Mouse (Mus musculus) kidney, postnatal 25 days (tissue): Measurements from ENCODE around the gene Ncor2.

Experiments
- DNase-seq, 2 experiments: peaks; one replicate each; pipeline ENCODE4 v3.0.0; 2021; ENCODE audit warnings: mixed read lengths in 2 of 2

Gene Ncor2

GRCm38 (mm10) chr5:125168101-125168500 is 10.9 kb downstream of the Ncor2 start:
- peak in 1 of 2 experiments; percentile 76 for DNase-seq

GRCm38 (mm10) chr5:125167524-125167923 is 11.5 kb downstream of the Ncor2 start:
- no peak for DNase-seq

- DNase-seq = no peak
Observed at GRCm38 (mm10) chr5:125165993-125166392, 13.0 kb downstream of the Ncor2 start.

- DNase-seq = peak; percentile 86 to 93
Observed at GRCm38 (mm10) chr5:125164465-125165167, 14.4 kb downstream of the Ncor2 start.

GRCm38 (mm10) chr5:125163441-125164050 is 15.5 kb downstream of the Ncor2 start:
- DNase-seq = peak; percentile 55 to 76

DNA sequence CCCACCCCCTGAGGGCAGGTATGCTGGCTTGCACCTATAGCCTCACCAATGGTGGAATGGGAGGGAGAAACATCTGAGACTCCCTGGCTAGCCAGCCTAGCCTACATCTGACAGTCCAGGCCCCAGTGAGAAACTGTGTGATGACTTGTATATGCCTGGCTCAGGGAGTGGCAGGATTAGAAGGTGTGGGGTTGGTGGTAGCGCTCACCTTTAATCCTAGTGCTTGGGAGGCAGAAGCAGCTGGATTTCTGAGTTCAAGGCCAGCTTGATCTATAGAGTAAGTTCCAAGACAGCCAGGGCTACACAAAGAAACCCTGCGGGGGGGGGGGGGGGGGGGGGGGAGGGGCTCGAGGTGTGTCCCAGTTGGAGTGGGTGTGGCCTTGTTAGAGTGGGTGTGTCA is 16.6 kb downstream of the Ncor2 start:
- DNase-seq = no peak

DNA sequence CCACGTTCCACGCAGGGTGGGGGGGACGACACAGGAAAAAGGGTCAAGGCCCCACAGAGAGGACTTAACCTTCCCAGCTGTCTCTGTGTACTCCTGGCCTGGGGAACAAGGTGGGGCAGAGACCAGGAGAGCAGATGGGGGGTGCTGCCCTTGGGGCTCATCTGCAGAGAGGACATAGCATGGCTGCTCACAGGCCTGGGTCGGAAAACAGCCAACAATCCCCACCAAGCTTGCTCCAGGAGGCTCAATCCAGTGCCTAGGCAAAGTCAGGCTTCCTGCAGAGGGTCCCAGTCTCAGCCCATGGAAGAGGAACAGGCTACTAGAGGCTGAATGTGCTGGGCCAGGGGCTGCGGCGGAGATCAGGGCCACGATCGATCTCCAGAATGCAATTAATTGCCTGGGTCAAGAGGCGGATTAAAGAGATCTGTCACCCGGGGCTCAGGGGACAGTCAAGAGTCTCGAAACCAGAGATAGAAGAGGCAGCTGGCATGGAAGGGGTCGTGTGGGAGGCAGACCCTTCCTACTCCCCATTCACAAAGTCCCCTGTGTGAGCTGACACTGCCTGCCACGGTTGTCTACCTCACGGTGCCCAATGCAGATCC is 19.1 kb downstream of the Ncor2 start:
- DNase-seq = no peak

DNA sequence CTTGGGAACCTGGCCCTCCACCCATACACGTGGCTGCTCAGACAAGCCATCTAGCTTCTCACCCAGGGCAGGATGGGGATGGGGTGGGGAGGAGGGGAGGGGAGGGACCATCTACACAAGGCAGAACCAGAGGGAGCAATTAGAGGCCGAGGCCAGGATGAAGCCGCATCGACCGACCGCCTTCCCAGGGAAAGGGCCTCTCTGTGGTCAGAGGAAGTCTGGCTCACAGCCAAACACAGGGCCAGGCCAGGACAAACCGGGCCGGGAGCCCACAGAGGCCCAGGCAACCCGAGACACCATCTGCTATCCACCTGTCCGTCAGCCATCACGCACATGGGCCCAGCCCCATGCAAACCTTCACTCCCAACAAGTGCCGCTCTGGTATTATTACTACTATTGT is 19.7 kb downstream of the Ncor2 start:
- peak; percentile 91 to 92 for DNase-seq

GRCm38 (mm10) chr5:125158232-125158961 is 20.6 kb downstream of the Ncor2 start:
- peak; percentile 60 to 85 for DNase-seq

DNA sequence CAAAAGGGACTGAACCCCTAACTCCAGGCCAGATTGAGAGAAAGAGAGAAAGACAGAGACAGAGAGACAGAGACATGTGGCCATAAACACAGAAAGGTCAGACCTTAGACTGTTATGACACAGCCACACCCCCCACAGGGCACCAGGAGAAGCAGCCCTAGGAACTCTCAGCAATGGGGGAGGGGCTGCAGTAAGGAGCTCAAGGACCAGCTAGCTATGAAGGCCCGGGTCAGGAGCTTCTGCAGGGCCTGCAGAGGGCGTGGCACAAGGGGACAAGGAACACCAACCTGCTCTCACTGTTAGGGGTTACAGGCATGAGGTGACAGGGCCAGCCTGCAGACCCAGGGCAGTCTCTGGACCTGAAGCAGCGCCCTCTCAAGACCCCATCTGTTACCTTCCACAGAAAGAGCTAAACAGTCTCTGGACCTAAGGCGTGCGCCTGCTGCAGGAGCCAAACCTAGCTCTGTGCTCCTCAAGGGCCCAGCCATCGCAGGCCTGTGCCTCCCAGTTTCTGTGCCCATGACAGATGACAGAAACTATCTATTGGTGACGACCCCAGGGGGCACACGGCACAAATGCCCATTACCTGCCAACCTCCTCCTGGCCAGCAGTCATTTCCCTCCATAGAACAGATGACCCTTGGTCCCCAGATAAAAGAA is 21.5 kb downstream of the Ncor2 start:
- DNase-seq = no peak

GRCm38 (mm10) chr5:125156418-125157205 is 22.4 kb downstream of the Ncor2 start:
- DNase-seq = peak; percentile 37 to 69

DNA sequence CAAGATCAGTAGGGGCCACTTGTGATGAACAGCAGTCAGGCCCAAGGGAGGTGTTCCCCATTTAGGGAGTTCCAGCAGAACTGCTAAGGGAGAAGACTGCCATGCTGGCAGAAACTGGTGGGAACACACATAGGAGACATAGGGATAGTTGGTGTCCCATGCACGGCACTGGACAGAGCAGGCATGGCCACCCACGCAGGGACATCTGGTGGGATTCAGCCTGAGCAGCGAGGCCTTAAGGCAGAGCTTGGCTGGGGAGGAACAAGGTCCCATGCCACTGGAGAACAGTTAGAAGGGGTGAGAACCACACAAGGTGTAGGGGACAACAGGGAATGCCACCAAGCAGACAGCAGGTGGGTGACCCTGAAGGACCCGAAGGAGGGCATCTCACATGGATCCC is 23.6 kb downstream of the Ncor2 start:
- no peak for DNase-seq

GRCm38 (mm10) chr5:125154989-125155388 is 24.0 kb downstream of the Ncor2 start:
- no peak for DNase-seq

DNA sequence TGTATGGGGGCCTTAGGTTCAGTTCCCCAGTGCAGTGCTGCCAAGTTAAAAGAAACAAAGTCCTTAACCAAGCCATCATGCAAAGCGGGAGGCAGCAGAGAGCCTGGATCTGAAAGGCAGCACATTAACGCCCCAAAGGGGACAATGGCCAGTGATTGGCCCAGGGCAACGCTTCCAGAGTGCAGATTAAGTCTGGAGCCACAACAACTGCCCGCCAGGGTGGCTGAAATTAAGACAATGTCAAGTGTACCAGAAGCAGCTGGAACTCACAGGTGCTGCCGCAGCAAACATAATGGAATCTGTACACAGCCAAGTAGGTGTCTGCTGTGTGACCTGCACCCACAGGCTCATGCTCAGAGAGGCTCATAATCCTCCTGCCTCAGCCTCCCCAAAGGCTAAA is 24.8 kb downstream of the Ncor2 start:
- no peak for DNase-seq

GRCm38 (mm10) chr5:125153201-125153816 is 25.7 kb downstream of the Ncor2 start:
- DNase-seq = no peak

DNA sequence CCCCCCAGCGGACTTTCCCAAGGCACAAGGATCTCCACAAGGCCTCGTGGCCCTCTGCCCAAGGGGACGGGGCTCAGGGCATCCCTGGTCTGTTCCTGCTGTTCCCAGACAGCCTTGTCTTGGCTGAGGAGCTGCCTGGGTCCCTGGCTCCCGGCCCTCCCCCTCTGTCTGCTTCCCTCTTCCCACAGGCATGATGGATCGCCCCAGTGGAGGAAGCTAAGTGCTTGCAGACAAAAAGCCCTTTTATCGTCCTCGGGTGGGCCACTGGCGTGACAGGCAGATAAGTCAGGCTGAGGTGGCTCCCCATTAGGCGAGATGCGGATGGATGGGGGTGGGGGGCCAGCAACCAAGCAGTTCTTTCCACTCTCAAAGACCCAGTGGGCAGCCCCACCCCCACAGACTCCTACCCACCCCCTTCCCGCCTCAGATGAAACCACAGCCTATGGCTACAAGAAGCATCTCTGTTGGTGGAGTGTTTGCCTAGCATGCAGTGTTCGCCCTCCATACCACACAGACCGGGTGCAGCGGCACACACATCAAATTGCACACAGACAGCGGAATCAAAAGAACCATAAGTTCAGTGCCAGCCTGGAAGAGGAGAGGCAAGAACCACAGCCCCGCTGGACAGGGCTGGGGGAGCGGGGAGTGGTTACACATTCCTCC is 27.0 kb downstream of the Ncor2 start:
- DNase-seq = peak; percentile 60 to 84

DNA sequence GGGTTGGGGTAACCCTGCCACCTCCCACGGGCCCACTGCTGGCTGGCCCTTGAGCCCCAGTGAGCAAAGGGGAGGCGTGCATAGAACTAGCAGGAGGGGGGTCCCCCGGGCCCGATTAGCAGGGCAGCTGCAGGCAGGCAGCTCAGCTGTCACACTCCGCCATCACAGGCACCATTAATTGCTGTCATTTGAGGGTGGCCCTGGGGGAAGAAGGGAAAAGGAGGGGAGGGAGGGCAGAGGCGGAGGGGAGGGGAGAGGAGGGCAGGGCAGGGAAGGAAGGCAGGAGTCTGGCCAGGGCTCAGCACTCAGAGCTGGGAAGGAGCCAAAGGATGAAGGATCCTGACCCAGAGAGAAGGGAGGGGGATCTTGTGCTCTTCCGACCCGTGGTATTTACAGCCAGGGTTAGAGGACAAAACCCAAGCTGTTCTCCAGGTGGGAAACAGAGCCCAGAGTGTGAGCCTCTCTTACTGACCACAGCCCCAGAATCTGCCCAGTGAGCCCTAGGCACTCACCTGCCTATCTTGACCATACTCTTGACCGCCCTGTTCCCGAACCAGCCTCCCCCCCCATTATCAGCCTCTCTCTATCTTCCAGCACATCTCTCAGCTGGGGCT is 28.0 kb downstream of the Ncor2 start:
- peak; percentile 73 to 88 for DNase-seq

- no peak for DNase-seq
Observed at GRCm38 (mm10) chr5:125149142-125149541, 29.9 kb downstream of the Ncor2 start.

GRCm38 (mm10) chr5:125148686-125149085 is 30.3 kb downstream of the Ncor2 start:
- DNase-seq = peak; percentile 66 to 85

DNA sequence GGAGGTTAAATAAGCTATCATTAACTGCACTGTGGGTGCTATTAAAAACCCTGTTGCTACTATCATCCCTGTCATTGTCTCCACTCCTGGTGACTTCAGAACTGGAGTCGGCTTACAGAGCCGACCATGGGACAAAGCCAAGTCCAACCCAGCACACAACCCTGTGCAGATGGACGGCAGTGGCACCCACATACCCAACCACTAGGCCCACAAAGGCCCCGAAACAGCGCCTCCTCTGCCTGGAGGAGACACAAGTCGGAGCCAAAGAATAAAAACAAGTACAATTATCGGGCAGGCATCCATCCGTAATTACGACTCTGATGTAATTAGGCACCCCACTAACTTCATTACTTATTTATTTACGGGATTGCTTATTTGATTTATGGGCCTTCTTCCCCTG is 30.8 kb downstream of the Ncor2 start:
- DNase-seq = no peak

DNA sequence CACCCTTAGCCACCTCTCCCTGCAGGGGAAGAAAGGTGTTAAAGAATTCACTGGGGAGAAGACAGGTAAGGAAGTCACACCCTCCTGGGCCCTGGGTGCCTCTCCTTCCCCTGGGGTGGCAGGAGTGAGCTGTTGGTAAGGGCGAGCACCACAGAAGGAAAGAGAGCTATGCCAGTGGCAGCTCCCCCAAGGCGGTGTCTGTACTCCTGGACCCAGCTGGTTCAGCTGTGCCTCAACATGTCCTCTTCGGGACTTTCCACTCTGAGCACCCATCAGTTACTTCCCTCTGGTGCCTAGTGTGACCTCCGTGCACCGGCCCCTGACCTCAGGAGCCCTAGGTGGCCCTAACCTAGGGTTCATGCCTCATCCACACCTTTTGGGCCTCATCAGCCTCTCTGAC is 31.9 kb downstream of the Ncor2 start:
- DNase-seq = no peak
